Mouse (Mus musculus) small intestine, adult 2 months (tissue): ENCODE results near the gene Olfr1387.

Experiments used
- CTCF ChIP-seq: fragments of 200-500 bp; IDR thresholded peaks from 2 replicates; pipeline ENCODE4 v1.5.1; 2012; ENCODE audit warnings: low read depth, mild to moderate bottlenecking, control low read depth, inconsistent platforms, low read length, moderate library complexity, mixed read lengths; ENCODE audit not compliant: insufficient replicate concordance, insufficient read length; ENCODE audit errors: extremely low read depth
- POLR2A ChIP-seq: fragments of 200-500 bp; IDR thresholded peaks from 2 replicates; pipeline ENCODE4 v1.6.1; 2012; ENCODE audit warnings: low read depth, mild to moderate bottlenecking, control low read depth, inconsistent platforms, low read length, moderate library complexity

GRCm38 (mm10) chr11:49422767-49423166 lies 32.4 kb upstream of the Olfr1387 start, which contains the start of gene Olfr1389:
- TF ChIP-seq CTCF = no peak
- no peak for TF ChIP-seq POLR2A
